Mouse (Mus musculus) midbrain, embryonic 10.5 days (tissue): Measurements from ENCODE around the gene Atp1a1. TPM values are rescaled to one million over a fixed set of nuclear protein-coding genes. Genes with fewer than 3 reads are reported as not detected.

Experiments
- DNase-seq: peaks from one replicate; pipeline ENCODE4 v3.0.0-alpha.2; 2017; ENCODE audit warnings: low spot score
- H3K27ac ChIP-seq: fragments of 300-500 bp; sonication (generic); replicated peaks from 2 replicates; pipeline ENCODE4 v1.5.1; 2016; ENCODE audit warnings: mild to moderate bottlenecking
- H3K27me3 ChIP-seq: fragments of 300-500 bp; sonication (generic); 2 replicates; pipeline ENCODE4 v1.6.1; 2016; ENCODE audit warnings: low read depth, mild to moderate bottlenecking; ENCODE audit not compliant: poor library complexity, severe bottlenecking
- H3K36me3 ChIP-seq: fragments of 300-500 bp; sonication (generic); 2 replicates; pipeline ENCODE4 v1.6.1; 2016; ENCODE audit warnings: mild to moderate bottlenecking, moderate library complexity
- H3K4me1 ChIP-seq: fragments of 300-500 bp; sonication (generic); 2 replicates; pipeline ENCODE4 v1.6.1; 2016
- H3K4me3 ChIP-seq: fragments of 300-500 bp; sonication (generic); 2 replicates; pipeline ENCODE4 v1.5.1; 2016; ENCODE audit warnings: mild to moderate bottlenecking, moderate library complexity
- H3K9me3 ChIP-seq: fragments of 300-500 bp; sonication (generic); replicated peaks from 2 replicates; pipeline ENCODE4 v1.6.1; 2016; ENCODE audit warnings: mild to moderate bottlenecking
- WGBS: fragments of 180-500 bp; shearing (Covaris S2); methylation state at CpG from one replicate; pipeline ENCODE4 v1.1.7; 2016; 5-methylcytosine and 5-hydroxymethylcytosine counted together
- polyA plus RNA-seq: library from polyadenylated mRNA; unstranded; fragments of >200 nt; fragmentation: Nextera tagmentation; extraction: Ambion mirVana; gene quantifications from 2 replicates; pipeline ENCODE4 v1.2.1, GENCODE M21; 2016

The Atp1a1 gene
- polyA plus RNA-seq: 39.6 and 43.5 TPM in 2 replicates

GRCm38 (mm10) chr3:101604550-101605223 lies at the start of gene Atp1a1:
TSS of gene Atp1a1 (minus strand) at chr3:101604684.
- Histone ChIP-seq H3K9me3 (no peaks in the 10 kb centered on the region), H3K4me1 (peaks cover 54% of the 10 kb centered on the region), H3K27me3 (peaks cover 14% of the 10 kb centered on the region), H3K36me3 (no peaks in the 10 kb centered on the region), H3K4me3 (peak within 1 kb of the TSS; percentile 88), H3K27ac (peak within 1 kb of the TSS; percentile 99)
- peak; percentile 98 for DNase-seq
- under 1% methylated on average over 48 of the region's 64 CpGs for WGBS

- no peak overlapping the region for H3K4me3 ChIP-seq
- H3K4me1 ChIP-seq: peaks cover 14% of the 10 kb centered on the region
- 59% methylated on average over 7 of the region's 7 CpGs for WGBS
- DNase-seq: no peak
- H3K9me3 ChIP-seq: no peaks in the 10 kb centered on the region
- no peaks in the 10 kb centered on the region for H3K27me3 ChIP-seq
- no peak overlapping the region for H3K27ac ChIP-seq
- H3K36me3 ChIP-seq: no peaks in the 10 kb centered on the region
Measured at GRCm38 (mm10) chr3:101653446-101653845, 49.0 kb upstream of the Atp1a1 start.

- Histone ChIP-seq H3K4me1 (peaks cover 14% of the 10 kb centered on the region), H3K27me3 (no peaks in the 10 kb centered on the region), H3K4me3 (no peak overlapping the region), H3K9me3 (no peaks in the 10 kb centered on the region), H3K36me3 (no peaks in the 10 kb centered on the region), H3K27ac (no peak overlapping the region)
- no peak for DNase-seq
- WGBS: 77% methylated on average over 2 of the region's 2 CpGs
Measured at GRCm38 (mm10) chr3:101652967-101653366, 48.5 kb upstream of the Atp1a1 start.

GRCm38 (mm10) chr3:101650328-101650727 lies 45.8 kb upstream of the Atp1a1 start:
- DNase-seq: no peak
- 72% methylated on average over 2 of the region's 2 CpGs for WGBS
- Histone ChIP-seq H3K4me1 (peaks cover 21% of the 10 kb centered on the region), H3K27me3 (no peaks in the 10 kb centered on the region), H3K27ac (no peak overlapping the region), H3K9me3 (no peaks in the 10 kb centered on the region), H3K36me3 (no peaks in the 10 kb centered on the region), H3K4me3 (no peak overlapping the region)

- DNase-seq: no peak
- Histone ChIP-seq H3K27me3 (no peaks in the 10 kb centered on the region), H3K27ac (no peak overlapping the region), H3K9me3 (no peaks in the 10 kb centered on the region), H3K4me1 (peaks cover 21% of the 10 kb centered on the region), H3K4me3 (no peak overlapping the region), H3K36me3 (no peaks in the 10 kb centered on the region)
- WGBS: 90% methylated on average over 2 of the region's 2 CpGs
Measured at GRCm38 (mm10) chr3:101649271-101649670, 44.8 kb upstream of the Atp1a1 start.

- Histone ChIP-seq H3K4me1 (peaks cover 16% of the 10 kb centered on the region), H3K27ac (no peak overlapping the region), H3K36me3 (no peaks in the 10 kb centered on the region), H3K9me3 (no peaks in the 10 kb centered on the region), H3K4me3 (no peak overlapping the region), H3K27me3 (no peaks in the 10 kb centered on the region)
- WGBS: 77% methylated on average over 13 of the region's 13 CpGs
- no peak for DNase-seq
Measured at GRCm38 (mm10) chr3:101648096-101648793, 43.8 kb upstream of the Atp1a1 start.

GRCm38 (mm10) chr3:101646806-101647205 lies 42.3 kb upstream of the Atp1a1 start:
- WGBS: 86% methylated on average over 5 of the region's 5 CpGs
- no peaks in the 10 kb centered on the region for H3K36me3 ChIP-seq
- H3K27me3 ChIP-seq: no peaks in the 10 kb centered on the region
- DNase-seq: no peak
- no peaks in the 10 kb centered on the region for H3K9me3 ChIP-seq
- H3K4me3 ChIP-seq: no peak overlapping the region
- H3K27ac ChIP-seq: no peak overlapping the region
- peaks cover 23% of the 10 kb centered on the region for H3K4me1 ChIP-seq

GRCm38 (mm10) chr3:101645569-101646106 lies 41.2 kb upstream of the Atp1a1 start:
- Histone ChIP-seq H3K27me3 (no peaks in the 10 kb centered on the region), H3K4me1 (peaks cover 20% of the 10 kb centered on the region), H3K9me3 (no peaks in the 10 kb centered on the region), H3K36me3 (no peaks in the 10 kb centered on the region), H3K27ac (no peak overlapping the region), H3K4me3 (no peak overlapping the region)
- 81% methylated on average over 1 of the region's 1 CpGs for WGBS
- DNase-seq: no peak

GRCm38 (mm10) chr3:101644062-101644802 lies 39.7 kb upstream of the Atp1a1 start:
- Histone ChIP-seq H3K9me3 (no peaks in the 10 kb centered on the region), H3K27me3 (no peaks in the 10 kb centered on the region), H3K4me1 (peaks cover 18% of the 10 kb centered on the region), H3K27ac (no peak overlapping the region), H3K36me3 (no peaks in the 10 kb centered on the region), H3K4me3 (no peak overlapping the region)
- DNase-seq: no peak
- WGBS: 85% methylated on average over 4 of the region's 4 CpGs

GRCm38 (mm10) chr3:101643264-101643663 lies 38.8 kb upstream of the Atp1a1 start:
- H3K27me3 ChIP-seq: no peaks in the 10 kb centered on the region
- 76% methylated on average over 2 of the region's 2 CpGs for WGBS
- no peak overlapping the region for H3K27ac ChIP-seq
- H3K36me3 ChIP-seq: no peaks in the 10 kb centered on the region
- no peak overlapping the region for H3K4me3 ChIP-seq
- H3K9me3 ChIP-seq: no peaks in the 10 kb centered on the region
- H3K4me1 ChIP-seq: peaks cover 18% of the 10 kb centered on the region
- no peak for DNase-seq

- Histone ChIP-seq H3K9me3 (no peaks in the 10 kb centered on the region), H3K27me3 (no peaks in the 10 kb centered on the region), H3K4me1 (peaks cover 18% of the 10 kb centered on the region), H3K36me3 (no peaks in the 10 kb centered on the region), H3K4me3 (no peak overlapping the region), H3K27ac (no peak overlapping the region)
- no peak for DNase-seq
- 91% methylated on average over 2 of the region's 2 CpGs for WGBS
Measured at GRCm38 (mm10) chr3:101638223-101638622, 33.7 kb upstream of the Atp1a1 start.

GRCm38 (mm10) chr3:101636510-101636909 lies 32.0 kb upstream of the Atp1a1 start:
- 90% methylated on average over 7 of the region's 7 CpGs for WGBS
- H3K4me1 ChIP-seq: peaks cover 7% of the 10 kb centered on the region
- H3K36me3 ChIP-seq: no peaks in the 10 kb centered on the region
- no peak overlapping the region for H3K4me3 ChIP-seq
- H3K27ac ChIP-seq: no peak overlapping the region
- H3K9me3 ChIP-seq: no peaks in the 10 kb centered on the region
- no peaks in the 10 kb centered on the region for H3K27me3 ChIP-seq
- no peak for DNase-seq
